Mouse (Mus musculus): ENCODE results near the gene A930017K11Rik. TPM values are rescaled to one million over a fixed set of nuclear protein-coding genes. Genes with fewer than 3 reads are reported as not detected.

Gene A930017K11Rik
- polyA plus RNA-seq, 1 experiment, result not detected

DNA sequence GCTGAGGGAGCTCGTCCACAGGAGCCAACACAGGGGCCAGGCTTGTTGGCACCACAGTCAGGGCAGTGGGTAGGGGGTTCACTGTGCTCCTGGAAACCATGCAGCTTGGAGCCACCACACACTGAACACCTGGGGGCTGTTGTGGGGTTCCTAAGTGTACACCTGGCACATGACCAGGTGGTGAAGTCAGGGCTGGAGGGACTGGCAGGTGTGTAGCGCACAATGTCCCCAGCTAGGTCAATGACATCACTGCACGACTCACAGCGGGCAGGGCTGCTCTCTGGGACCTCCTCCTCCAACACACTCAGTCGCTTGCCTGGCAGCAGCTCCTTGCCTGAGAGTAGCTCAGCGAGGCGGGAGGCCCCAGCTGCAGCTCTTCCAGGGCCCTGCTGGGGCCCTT lies 11.9 kb upstream of the A930017K11Rik start:
- H3K4me3 ChIP-seq (replicated peaks; ENCODE audit: control insufficient read depth, low read depth, low read length), result no peak overlapping the region
- no peak for TF ChIP-seq CTCF (IDR thresholded peaks at IDR 0.05; ENCODE audit: control insufficient read depth, insufficient read depth, low read length)
- TF ChIP-seq POLR2A (IDR thresholded peaks at IDR 0.05; ENCODE audit: borderline replicate concordance, control insufficient read depth, low read depth, low read length), result no peak; the same call in 1 of the 2 replicates
- H3K4me1 ChIP-seq (ENCODE audit: control insufficient read depth, insufficient read depth, low read length), result peaks cover 2% of the 10 kb centered on the region
- 95% methylated on average over 7 of the region's 7 CpGs for WGBS
- H3K27ac ChIP-seq (ENCODE audit: control insufficient read depth, insufficient read depth, low read depth, low read length, poor library complexity), result no peak overlapping the region

DNA sequence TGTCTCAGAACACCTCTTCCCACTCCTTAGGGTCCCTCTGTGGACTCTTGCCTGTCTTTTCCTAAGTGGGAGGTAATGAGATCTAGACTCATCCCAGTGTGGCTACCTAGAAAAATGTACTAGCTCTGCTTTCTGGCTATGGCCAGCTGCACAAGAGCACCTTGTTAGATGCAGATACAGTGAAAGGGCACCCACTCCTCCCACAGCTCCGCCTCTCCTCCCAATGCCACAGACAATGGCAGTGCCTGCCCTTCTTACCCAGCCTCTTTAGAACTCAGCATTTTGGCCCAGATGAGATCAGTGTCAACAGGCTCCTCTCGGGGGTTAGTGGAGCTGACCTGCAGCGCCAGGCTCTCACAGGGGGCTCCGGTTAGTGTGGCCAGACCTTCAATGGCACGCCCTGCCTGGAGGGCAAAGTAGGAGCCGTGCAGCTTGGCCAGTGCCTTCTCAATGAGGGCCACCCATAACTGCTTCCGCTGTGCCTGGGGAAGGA lies 10.1 kb upstream of the A930017K11Rik start:
- Histone ChIP-seq H3K27ac (ENCODE audit: control insufficient read depth, insufficient read depth, low read depth, low read length, poor library complexity) (peak overlapping the region; percentile 84), H3K4me3 (replicated peaks; ENCODE audit: control insufficient read depth, low read depth, low read length) (peak overlapping the region; percentile 69), H3K4me1 (ENCODE audit: control insufficient read depth, insufficient read depth, low read length) (no peaks in the 10 kb centered on the region; the same call in 1 of the 2 replicates)
- TF ChIP-seq POLR2A (IDR thresholded peaks at IDR 0.05; ENCODE audit: borderline replicate concordance, control insufficient read depth, low read depth, low read length) (no peak), CTCF (IDR thresholded peaks at IDR 0.05; ENCODE audit: control insufficient read depth, insufficient read depth, low read length) (no peak)
- WGBS, result 86% methylated on average over 7 of the region's 7 CpGs

DNA sequence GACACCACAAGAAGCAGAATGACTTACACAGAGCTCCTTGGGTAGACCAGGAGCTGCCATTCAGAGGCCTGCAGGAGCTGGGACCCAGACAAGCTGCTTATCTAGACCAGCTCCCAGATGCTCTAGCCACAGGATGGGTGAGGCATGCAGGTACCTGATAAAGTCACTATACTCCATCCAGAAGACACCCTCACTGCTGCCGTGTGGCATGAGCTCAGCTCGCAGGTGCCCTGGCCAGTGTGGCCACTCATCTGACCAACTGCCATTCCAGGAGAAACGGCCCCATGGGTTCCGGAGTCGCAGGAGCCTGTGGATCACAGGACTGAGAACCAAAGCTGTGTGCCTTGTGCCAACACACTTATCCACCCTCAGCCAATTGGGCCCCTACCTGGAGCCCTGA lies 9.2 kb upstream of the A930017K11Rik start:
- H3K27ac ChIP-seq (ENCODE audit: control insufficient read depth, insufficient read depth, low read depth, low read length, poor library complexity), result peak overlapping the region; percentile 84
- TF ChIP-seq CTCF (IDR thresholded peaks at IDR 0.05; ENCODE audit: control insufficient read depth, insufficient read depth, low read length) (no peak), POLR2A (IDR thresholded peaks at IDR 0.05; ENCODE audit: borderline replicate concordance, control insufficient read depth, low read depth, low read length) (peak; percentile 85)
- WGBS, result 72% methylated on average over 5 of the region's 5 CpGs
- H3K4me3 ChIP-seq (replicated peaks; ENCODE audit: control insufficient read depth, low read depth, low read length), result peak overlapping the region; percentile 69
- no peaks in the 10 kb centered on the region; the same call in 1 of the 2 replicates for H3K4me1 ChIP-seq (ENCODE audit: control insufficient read depth, insufficient read depth, low read length)

- TF ChIP-seq CTCF (IDR thresholded peaks at IDR 0.05; ENCODE audit: control insufficient read depth, insufficient read depth, low read length) (no peak), POLR2A (IDR thresholded peaks at IDR 0.05; ENCODE audit: borderline replicate concordance, control insufficient read depth, low read depth, low read length) (no peak)
- WGBS, result 92% methylated on average over 23 of the region's 23 CpGs
- Histone ChIP-seq H3K4me3 (replicated peaks; ENCODE audit: control insufficient read depth, low read depth, low read length) (no peak overlapping the region), H3K4me1 (ENCODE audit: control insufficient read depth, insufficient read depth, low read length) (no peaks in the 10 kb centered on the region; the same call in 1 of the 2 replicates), H3K27ac (ENCODE audit: control insufficient read depth, insufficient read depth, low read depth, low read length, poor library complexity) (peak overlapping the region; percentile 64; the same call in 1 of the 2 replicates)
Measured at GRCm38 (mm10) chr17:25959630-25960467, 7.5 kb upstream of the A930017K11Rik start.

GRCm38 (mm10) chr17:25958771-25959494 lies 6.6 kb upstream of the A930017K11Rik start:
- H3K4me1 ChIP-seq (ENCODE audit: control insufficient read depth, insufficient read depth, low read length), result no peaks in the 10 kb centered on the region; the same call in 1 of the 2 replicates
- no peak overlapping the region for H3K27ac ChIP-seq (ENCODE audit: control insufficient read depth, insufficient read depth, low read depth, low read length, poor library complexity)
- H3K4me3 ChIP-seq (replicated peaks; ENCODE audit: control insufficient read depth, low read depth, low read length), result no peak overlapping the region
- TF ChIP-seq CTCF (IDR thresholded peaks at IDR 0.05; ENCODE audit: control insufficient read depth, insufficient read depth, low read length) (no peak), POLR2A (IDR thresholded peaks at IDR 0.05; ENCODE audit: borderline replicate concordance, control insufficient read depth, low read depth, low read length) (no peak)
- WGBS, result 93% methylated on average over 11 of the region's 11 CpGs

- no peak overlapping the region for H3K4me3 ChIP-seq (replicated peaks; ENCODE audit: control insufficient read depth, low read depth, low read length)
- no peak overlapping the region for H3K27ac ChIP-seq (ENCODE audit: control insufficient read depth, insufficient read depth, low read depth, low read length, poor library complexity)
- 88% methylated on average over 14 of the region's 14 CpGs for WGBS
- no peak for TF ChIP-seq CTCF (IDR thresholded peaks at IDR 0.05; ENCODE audit: control insufficient read depth, insufficient read depth, low read length)
- TF ChIP-seq POLR2A (IDR thresholded peaks at IDR 0.05; ENCODE audit: borderline replicate concordance, control insufficient read depth, low read depth, low read length), result no peak
- H3K4me1 ChIP-seq (ENCODE audit: control insufficient read depth, insufficient read depth, low read length), result no peaks in the 10 kb centered on the region; the same call in 1 of the 2 replicates
Measured at GRCm38 (mm10) chr17:25957586-25958051, 5.3 kb upstream of the A930017K11Rik start.

DNA sequence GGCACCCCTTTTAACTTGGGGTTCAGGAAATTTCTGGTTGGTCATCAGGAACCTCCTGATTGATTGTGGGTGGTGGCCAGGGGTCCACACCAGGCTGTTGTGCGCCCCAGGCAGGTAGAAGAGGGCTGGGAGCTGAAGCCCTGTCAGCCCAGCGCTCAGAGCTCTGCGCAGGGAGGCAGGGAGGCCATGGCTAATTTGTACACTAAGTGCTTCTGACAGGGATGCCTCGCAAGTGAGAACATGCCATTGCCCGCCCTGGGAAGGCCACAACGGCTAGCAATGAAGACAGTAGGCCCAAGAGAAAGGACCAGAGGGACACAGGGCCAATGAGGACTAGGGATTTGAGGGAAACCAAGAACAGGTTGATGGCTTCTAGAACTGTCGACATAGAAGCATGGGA lies 4.3 kb upstream of the A930017K11Rik start:
- Histone ChIP-seq H3K4me3 (replicated peaks; ENCODE audit: control insufficient read depth, low read depth, low read length) (no peak overlapping the region), H3K4me1 (ENCODE audit: control insufficient read depth, insufficient read depth, low read length) (no peaks in the 10 kb centered on the region; the same call in 1 of the 2 replicates), H3K27ac (ENCODE audit: control insufficient read depth, insufficient read depth, low read depth, low read length, poor library complexity) (no peak overlapping the region)
- WGBS, result 82% methylated on average over 7 of the region's 7 CpGs
- TF ChIP-seq POLR2A (IDR thresholded peaks at IDR 0.05; ENCODE audit: borderline replicate concordance, control insufficient read depth, low read depth, low read length) (no peak), CTCF (IDR thresholded peaks at IDR 0.05; ENCODE audit: control insufficient read depth, insufficient read depth, low read length) (no peak)

DNA sequence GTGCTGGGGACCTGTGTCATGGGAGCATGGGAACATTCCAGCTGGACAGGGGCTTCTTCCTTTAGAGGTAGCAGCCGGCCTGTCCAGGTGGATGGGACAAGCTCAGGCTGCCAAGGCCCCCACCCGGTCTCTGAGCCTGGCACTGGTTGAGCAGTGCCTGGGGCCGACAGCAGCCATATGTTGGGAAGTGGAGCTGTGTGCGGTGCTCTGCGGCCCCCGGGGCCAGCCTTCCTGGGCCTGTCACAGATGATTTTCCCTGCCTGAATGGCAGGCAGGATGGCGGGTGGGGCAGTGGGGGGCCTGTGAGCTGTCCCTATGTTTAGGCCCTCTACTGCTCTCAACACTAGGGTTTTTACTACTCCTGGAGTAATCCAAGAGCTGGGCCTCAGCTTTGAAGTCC lies 3.8 kb upstream of the A930017K11Rik start:
- TF ChIP-seq CTCF (IDR thresholded peaks at IDR 0.05; ENCODE audit: control insufficient read depth, insufficient read depth, low read length), result no peak
- no peak for TF ChIP-seq POLR2A (IDR thresholded peaks at IDR 0.05; ENCODE audit: borderline replicate concordance, control insufficient read depth, low read depth, low read length)
- Histone ChIP-seq H3K27ac (ENCODE audit: control insufficient read depth, insufficient read depth, low read depth, low read length, poor library complexity) (no peak overlapping the region), H3K4me3 (replicated peaks; ENCODE audit: control insufficient read depth, low read depth, low read length) (no peak overlapping the region), H3K4me1 (ENCODE audit: control insufficient read depth, insufficient read depth, low read length) (no peaks in the 10 kb centered on the region; the same call in 1 of the 2 replicates)
- 87% methylated on average over 7 of the region's 7 CpGs for WGBS
